Mouse (Mus musculus) embryo, embryonic 10 days (tissue): ENCODE measurements around the gene Spdef.

Experiments used
- DNase-seq: peaks from one replicate; pipeline ENCODE4 v3.0.0-alpha.2; 2015; ENCODE audit warnings: low spot score

The Spdef gene

DNA sequence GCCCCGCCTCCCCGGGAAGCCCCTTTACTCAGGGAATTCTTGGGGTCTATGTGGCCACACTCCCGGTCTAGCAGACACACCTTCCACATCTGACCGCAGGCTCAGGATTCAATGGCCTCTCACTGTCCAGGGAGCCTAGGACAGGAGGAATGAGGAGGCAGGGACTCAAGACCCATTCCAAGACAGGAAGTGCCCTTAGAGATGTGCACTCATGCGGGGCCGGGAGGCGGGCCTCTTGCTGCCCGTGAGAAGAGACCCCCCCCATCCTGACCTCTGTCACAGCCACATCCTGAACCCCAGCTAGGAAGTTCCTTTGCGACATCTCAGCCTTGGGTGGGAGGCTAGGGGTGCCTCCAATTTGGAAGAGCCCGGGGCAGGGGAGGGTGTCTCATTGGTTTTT, 3.7 kb downstream of the Spdef start:
- no peak for DNase-seq

DNA sequence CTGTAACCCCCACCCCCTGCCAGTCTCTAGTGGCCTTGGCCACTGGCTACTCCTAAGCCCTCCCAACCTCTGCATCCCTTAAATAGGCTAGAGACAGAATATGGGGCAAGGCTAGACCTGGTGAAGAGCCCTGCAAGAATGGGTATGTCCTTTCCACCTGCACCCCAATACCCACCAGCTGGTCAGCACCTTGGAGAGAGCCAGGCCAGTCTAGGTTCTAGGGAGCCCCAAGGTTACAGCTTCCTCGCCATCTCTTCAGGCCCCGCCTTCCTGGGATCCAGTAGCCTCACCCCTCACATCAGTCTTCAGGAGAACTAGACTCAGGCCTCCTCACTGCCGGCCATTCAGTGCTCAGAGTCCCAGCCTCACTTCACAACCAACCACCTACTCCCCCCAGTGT, 4.4 kb downstream of the Spdef start:
- DNase-seq = no peak

DNA sequence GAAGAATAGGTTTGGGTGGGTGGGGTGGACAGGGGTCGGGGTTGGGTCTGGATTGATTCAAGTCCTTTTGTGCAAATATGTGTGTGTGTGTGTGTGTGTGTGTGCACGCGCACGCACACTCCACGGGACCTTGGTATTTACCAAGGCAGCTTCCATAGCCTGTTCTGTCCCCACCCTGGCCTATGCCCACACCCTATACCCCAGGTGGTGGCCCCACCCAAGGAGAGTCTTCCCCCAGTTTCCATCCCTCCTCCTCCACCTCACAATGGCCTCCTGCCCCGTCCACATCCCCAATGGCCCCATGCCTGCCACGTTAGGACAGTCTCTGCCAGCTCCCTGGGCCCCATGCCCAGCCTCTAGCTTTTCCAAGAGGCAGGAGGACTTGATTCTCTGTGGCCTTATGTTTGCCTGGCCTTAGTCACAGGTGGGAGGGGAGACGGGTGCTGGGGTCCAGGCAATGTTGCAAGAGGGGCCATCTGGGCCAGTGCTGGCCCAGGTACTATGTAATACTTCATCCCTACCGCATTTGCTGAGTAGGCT, 7.6 kb downstream of the Spdef start:
- DNase-seq = no peak

DNA sequence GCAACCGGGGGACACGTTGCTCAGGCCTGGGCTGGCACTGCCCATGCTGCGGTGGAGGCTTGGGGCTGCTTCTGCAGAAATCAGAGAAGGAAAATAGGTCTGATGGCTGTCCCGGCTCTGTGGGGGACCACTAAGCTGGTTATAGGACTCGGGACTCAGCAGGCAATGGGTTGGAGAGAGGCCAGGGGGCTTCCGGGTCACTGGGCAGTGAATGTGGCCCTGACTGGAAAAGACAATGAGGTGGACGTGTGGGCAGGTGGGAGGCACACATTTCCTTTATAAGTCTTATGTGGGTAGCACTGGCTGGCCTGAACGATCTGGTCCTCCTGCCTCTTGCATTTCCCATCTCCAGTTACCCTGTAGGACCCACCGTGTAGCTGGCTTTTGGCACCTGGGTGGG, 8.4 kb downstream of the Spdef start:
- no peak for DNase-seq

DNA sequence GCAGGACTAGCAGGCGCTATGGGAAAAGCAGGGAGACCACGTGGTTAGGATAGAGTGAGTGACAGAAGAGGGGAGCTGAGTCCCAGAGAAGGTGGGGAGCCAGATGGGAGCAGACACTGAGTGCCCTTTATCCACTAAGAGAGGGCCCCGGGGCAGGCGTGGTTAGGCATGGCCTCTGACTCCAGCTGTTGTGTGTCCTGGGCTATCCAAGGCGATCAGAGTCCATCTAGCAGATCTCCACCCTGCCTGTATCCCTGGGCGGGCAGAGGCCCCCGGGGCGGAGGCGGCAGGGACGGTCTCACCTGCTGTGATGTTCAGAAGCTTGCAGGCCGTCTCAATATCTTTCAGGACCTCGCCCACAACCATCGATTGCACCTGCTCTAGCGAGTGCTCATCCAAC, 9.1 kb downstream of the Spdef start:
- DNase-seq = no peak

DNA sequence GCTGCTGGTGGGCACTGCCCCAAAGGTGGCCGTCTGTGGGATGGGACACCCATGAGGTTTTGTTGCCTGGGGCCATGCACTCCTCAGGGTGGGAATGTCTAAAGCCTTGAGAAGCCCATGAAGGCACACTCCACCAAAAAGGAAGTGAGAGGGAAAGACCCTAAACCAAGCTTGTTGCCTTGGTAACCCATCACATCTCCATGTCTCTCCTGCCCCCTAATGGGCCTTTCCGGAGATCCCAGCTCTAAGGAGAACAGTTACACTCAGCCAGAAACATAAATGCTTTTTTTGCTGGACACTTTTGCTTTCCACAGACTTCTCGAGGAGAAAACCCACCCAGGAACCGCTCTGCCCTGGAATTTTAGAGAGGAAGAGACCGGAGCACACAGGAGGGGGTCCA, 10.5 kb downstream of the Spdef start:
- peak; percentile 62 for DNase-seq

DNA sequence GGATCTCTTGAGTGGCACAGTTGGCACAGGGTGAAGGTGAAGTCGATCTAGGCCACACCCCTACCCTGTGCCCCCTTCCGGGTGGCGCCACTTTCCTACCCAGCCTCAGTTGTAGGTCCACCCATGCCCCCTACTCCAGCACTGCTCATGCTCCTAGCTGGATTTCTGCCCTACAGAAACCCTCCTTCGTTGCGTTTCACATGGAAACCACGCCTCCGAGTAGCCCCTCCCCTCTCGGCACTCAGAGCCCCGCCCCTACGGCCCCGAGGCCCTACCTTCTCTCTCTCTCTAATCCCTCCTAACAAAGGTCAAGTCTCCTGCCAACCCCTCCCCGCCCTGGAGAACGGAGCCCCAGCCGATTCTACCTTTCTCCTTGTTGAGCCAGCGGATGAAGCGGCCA, 12.0 kb downstream of the Spdef start:
- peak; percentile 70 for DNase-seq

DNA sequence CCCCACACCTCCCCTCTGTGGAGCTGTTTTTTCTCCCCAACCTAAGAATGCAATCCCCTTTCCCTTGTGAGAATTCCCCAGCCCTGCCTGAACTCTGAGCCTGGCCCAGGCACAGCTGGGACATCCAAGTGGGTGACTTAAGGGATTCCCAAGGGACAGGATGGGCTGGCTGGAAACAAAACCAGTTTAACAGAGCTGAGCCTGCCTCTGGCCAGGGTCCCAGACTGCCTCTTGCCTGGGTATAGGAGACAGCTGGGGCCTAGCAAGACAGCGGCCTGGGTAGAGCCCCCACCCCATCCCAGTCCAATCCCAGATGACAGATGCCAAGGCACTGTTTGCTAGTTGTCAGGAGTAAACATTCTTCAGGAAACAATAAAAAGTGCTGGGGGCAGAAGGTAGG, 15.9 kb downstream of the Spdef start:
- no peak for DNase-seq

DNA sequence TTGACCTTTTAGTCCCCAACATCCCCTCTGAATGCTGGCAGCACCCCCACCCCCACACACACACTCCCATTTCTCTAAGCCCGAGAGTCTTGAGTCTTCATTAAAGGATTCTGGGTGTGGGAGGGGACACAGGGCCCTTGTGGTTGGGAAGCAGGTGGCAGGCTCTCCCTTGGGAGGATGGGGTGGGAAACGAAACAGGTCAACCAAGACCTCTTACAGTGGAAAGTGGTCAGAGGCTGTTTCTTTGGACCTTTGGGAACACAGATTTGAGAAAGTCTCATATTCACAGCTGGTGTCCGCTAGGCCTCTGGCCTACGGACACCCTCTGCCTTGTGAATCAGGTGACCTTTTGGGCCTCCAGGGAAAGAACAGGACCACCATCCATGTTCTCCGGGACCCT, 19.1 kb downstream of the Spdef start:
- no peak for DNase-seq

DNA sequence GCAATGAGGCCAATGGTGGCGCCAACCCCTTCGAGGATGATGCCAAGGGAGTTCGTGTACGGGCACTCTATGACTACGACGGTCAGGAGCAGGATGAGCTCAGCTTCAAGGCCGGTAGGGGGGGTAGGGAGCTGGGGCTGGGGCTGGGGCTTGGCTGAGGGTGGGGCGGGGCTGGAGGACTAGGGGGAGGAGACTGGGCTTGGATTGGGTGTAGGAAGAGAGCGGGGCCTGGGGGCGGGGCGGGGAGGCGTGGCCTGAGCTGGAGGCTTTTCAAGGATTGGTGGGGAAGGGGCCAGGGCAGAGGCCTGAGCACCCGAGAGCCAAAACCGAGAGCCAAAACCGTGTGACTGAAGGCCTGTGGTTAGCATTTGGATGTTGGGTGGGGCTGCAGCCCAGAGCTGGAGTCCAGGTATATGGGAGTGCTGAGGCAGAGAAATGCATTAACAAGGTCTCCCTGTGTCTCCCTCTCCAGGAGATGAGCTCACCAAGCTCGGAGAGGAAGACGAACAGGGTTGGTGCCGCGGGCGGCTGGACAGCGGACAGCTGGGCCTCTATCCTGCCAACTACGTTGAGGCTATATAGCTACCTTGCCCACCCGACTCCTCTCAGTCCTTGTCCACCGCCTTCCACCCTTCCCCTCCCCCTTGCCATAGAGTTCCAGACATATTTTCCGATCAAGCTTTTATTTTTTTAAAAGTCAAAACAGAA, 20.6 kb downstream of the Spdef start:
- DNase-seq = peak; percentile 80

DNA sequence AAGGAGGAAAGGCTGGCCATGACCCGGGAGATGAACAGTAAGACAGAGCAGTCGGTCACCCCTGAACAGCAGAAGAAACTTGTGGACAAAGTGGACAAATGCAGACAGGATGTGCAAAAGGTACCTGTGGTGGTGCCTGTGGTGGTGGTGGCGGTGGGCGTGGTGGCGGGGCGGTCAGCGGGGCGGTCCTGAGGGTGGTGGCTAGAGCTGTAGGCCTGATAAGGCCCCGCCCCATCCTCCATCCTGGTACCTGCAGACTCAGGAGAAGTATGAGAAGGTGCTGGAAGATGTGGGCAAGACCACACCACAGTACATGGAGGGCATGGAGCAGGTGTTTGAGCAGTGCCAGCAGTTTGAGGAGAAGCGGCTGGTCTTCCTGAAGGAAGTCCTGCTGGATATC, 23.1 kb downstream of the Spdef start:
- DNase-seq = no peak

DNA sequence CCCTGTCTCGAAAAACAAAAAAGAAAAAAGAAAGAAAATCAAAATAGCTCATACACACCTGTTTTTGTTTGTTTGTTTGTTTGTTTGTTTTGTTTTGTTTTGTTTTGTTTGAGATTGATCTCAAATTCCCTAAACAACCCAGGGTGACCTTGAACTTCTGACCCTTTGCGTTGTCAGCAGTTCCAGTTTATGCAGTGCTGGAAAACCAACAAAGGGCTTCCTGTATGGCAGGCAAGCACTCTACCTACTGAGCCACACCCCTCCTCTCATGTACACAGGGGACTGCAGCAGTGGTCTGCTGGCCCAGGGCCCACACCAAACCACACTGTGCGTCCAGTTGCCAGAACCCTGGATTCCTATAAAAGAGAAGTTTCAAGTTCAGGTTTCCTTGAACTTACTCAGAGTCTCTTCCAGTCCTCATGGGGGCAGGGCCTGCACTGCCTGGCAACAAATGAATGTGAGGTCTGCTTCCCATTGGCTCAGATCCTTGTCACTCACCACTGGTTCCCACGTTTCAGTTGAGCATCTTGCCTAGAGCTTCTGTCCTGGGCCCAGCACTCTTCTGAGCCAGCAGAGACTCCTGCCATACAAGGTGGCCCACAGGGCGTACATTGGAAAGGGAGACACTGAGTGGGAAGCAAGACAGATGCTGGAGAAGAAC, 24.7 kb downstream of the Spdef start:
- peak; percentile 66 for DNase-seq

DNA sequence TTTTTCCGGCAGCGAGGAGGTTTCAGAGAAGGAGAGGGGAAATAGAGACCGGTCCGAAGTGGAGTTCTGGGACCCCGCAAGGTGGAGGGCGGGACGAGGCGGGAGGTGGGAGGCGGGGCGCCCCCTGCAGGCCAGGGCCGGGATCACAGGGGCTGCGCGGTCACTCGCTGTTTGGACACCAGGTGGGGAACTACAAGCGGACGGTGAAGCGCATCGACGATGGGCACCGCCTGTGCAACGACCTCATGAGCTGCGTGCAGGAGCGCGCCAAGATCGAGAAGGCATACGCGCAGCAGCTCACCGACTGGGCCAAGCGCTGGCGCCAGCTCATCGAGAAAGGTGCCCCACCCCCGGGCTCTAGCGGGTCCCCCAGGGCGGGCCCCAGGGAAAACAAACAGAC, 26.2 kb downstream of the Spdef start:
- DNase-seq = peak; percentile 86

DNA sequence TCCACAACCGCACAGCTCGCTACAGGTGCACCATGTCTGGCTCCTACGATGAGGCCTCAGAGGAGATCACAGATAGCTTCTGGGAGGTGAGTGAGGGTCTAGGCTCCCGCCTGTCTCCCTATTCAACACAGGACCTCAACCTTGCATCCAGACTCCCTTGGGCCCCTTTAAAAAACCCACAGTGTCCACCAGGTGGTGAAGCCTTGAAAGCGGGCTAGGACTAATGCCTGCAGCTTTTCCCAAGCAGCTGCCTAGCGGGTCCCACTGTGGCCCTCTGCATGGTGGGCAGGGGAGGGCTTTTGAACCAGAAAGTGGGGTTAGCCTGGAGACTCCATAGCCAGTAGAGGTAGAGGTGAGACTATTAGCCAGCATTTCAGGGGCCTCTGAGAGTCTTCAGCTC, 26.9 kb downstream of the Spdef start:
- DNase-seq = no peak

DNA sequence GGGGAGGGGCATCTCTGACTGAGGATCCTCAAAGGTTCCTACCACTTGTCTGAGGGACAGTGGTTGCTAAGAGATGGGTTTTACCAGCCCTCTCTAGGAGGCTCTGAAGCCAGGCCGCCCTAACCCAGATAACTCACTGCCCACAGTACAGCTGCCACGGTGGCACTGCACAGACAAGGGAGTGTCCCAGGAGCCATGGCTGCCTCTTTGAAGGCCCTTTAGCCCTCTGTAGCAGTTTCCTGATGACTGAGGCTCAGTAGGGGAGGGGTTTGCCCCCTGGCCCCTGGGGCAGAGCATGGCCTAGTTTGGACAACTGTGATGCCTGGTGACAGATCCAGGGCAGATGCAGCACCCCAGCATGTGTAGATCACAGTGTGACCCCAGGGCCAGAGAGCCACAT, 27.9 kb downstream of the Spdef start:
- DNase-seq = no peak

DNA sequence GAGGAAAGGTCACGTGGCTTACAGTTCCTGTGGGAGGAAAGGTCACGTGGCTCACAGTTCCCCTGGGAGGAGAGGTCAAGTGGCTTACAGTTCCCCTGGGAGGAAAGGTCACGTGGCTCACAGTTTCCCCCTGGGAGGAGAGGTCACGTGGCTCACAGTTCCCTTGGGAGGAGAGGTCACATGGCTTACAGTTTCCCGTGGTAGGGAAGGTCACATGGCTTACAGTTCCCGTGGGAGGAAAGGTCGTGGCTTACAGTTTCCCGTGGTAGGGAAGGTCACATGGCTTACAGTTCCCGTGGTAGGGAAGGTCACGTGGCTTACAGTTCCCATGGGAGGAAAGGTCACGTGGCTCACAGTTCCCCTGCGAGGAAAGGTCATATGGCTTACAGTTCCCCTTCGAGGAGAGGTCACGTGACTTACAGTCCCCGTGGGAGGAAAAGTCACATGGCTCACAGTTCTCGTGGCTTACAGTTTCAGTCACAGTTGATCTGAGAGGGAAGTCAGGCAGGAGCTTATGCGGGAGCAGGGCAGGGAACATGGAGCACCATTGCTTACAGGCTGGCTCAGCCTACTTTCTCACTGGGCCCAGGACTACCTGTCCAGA, 29.0 kb downstream of the Spdef start:
- DNase-seq = no peak

DNA sequence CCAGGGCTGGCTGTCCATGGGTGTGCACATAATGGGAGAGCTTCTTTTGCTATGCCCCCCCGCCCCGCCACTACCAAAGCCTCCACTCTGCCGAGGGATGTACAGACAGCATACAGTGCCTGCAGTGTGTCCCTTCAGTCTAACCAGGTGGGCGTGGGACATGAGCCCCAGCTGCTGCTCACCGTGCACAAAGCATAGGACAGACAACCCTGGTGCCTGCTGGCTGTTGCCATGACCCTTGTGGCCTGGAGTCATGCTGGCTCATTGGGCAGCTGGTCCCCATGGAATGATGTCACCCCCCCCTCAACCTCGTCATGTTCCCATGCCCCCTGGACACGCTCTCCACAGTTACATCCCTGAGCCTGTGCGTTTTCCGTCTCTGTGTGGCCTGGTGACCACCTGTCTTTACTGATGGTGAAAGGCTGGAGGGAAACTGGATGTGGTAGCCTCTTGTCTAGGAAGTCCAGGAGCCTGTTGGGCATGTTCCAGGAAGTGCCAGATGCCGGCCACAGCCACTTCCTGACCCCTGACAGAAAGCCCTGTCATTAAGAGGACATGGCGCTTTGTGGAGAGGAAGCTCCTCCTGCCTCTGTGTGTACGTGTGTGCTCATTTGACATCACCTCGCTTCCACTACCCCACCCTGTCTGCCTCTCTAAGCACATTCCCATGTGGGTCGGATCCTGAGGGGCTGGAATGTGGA, 37.6 kb downstream of the Spdef start:
- DNase-seq = no peak

DNA sequence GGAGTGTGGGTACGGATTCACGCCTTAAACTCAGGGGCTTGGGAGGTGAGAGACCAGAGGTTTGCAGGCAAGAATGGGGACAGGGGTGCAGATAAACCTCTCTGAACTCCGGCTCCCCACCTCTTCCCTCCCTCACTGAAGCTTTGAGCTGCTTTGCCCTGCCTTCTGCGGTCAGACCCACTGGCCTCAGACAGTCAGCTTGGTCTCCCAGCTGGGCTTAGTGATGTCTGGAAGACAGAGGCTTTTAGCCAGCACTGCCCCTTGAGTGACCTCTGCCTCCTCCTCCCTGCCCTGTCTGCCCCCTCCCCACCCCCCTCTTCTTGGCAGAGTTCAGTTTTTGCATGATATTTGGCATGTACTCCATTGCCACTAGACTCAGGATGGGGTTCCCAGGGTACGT, 42.4 kb downstream of the Spdef start:
- peak; percentile 49 for DNase-seq

DNA sequence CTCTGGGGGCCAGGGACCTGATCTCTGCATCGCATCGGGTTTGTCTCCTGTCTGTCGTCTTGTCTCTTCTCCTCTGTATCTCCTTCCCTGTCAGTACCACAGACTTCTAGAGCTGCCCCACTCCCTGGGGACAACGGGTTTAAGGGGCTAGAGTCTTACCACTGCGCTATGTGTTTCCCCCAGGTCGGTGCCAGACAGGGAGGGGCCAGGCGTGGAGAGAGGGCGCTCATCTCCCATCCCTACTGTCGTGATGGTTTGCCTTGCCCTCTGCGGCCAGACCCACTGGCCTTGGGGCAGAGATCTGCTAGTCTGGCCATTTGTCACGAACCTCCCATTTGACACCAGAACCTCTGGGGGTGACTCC, 43.2 kb downstream of the Spdef start:
- no peak for DNase-seq

DNA sequence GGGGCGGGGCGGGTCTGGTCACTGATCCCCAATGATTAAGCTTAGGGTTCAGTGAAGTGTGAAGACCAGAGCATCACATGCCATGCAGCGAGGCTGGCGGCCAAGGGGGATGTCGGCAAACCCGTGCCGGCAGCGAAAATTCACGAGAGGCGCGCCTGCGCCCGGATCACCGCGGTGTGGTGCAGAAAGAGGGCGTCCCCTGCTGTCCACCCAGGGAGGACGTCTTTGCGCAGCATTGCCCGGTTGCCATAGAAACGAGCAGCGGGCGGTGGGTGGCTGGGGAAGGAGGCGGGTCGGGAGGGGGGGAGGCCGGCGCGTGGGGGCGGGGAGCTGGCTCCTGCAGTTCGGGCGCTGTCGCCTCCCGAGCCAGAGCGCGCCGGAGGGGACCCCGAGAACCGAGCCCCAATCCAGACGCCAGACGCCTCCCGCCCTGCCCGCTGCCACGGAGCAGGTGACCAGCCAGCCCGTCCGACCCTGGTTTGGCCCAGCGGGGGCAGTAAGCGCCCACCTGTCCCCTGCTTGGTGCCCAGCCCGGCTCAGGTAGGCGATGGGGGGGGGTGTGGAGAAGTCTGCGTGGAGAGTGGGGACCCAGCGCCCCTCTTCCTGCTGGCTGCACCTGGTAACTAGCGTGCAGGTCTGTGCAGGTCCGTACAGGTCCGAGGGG, 43.7 kb downstream of the Spdef start:
- peak; percentile 85 for DNase-seq

DNA sequence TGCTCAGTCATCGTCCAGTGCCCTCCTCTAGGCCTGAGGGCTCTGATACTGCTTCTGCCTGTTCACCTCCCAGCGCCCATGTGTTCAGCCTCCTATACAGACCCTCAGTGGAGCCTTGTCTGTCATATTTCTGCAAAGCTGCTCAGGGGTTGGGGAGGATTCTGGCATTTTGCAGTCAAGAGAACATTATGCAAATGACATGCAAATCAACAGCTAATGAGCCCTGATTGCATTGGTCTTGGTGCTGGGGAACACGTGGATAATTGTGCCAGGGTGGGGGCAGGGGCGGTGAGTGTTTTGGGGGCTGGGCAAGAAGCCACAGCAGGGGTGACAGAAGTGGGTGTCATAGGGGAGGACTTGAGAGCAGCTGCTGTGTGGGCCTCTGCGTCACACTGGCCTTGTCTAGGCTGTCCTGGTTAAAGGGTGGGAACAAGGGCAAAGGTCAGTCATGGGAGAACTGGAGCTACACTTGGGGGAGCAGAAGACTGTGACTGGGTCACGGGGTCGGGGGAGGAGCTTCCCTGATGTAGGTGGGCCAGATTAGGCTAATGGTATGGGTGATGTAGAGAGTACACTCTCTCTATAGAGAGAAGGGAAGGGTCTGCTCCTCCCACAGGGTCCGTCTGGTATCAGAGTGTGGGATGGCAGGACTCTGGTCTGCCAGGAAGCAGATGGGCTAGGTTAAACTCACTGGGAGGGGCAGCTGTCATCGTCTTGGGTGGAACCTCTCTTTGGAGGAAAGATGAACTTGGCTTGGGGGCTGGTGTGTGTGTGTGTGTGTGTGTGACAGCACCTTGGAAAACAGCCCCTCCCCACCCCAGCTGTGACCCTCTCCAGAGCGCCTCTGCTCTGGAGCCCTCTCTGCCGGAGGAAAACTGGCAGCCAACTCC, 49.6 kb downstream of the Spdef start:
- peak; percentile 66 for DNase-seq
